Mouse (Mus musculus) small intestine, adult 2 months (tissue): ENCODE measurements around the gene Hoxc5. TPM values are rescaled to one million over a fixed set of nuclear protein-coding genes. Genes with fewer than 3 reads are reported as not detected.
A peak's percentile ranks its signal among the peaks of the same experiment; 100 is the strongest.

ENCODE experiments used
- H3K27ac ChIP-seq: fragments of 200-500 bp; 2 replicates; pipeline ENCODE4 v1.5.1; 2012; ENCODE audit warnings: low read depth, low read length, control low read depth, inconsistent platforms; ENCODE audit not compliant: insufficient read depth
- H3K27me3 ChIP-seq: fragments of 200-500 bp; 2 replicates; pipeline ENCODE4 v1.6.1; 2012; ENCODE audit warnings: mild to moderate bottlenecking, moderate library complexity, low read length, inconsistent platforms; ENCODE audit not compliant: control insufficient read depth, insufficient read depth
- H3K36me3 ChIP-seq: fragments of 200-500 bp; 2 replicates; pipeline ENCODE4 v1.6.1; 2012; ENCODE audit warnings: mild to moderate bottlenecking, low read length, control low read depth, inconsistent platforms; ENCODE audit not compliant: control insufficient read depth, insufficient read depth
- H3K4me1 ChIP-seq: fragments of 200-500 bp; 2 replicates; pipeline ENCODE4 v1.6.1; 2012; ENCODE audit warnings: low read length, inconsistent platforms, mixed read lengths; ENCODE audit not compliant: control insufficient read depth, insufficient read depth, insufficient read length
- H3K4me3 ChIP-seq: fragments of 200-500 bp; 2 replicates; pipeline ENCODE4 v1.5.1; 2012; ENCODE audit warnings: low read depth, mild to moderate bottlenecking, control low read depth, inconsistent platforms, low read length, moderate library complexity
- CTCF ChIP-seq: fragments of 200-500 bp; IDR thresholded peaks from 2 replicates; pipeline ENCODE4 v1.5.1; 2012; ENCODE audit warnings: low read depth, mild to moderate bottlenecking, control low read depth, inconsistent platforms, low read length, moderate library complexity, mixed read lengths; ENCODE audit not compliant: insufficient replicate concordance, insufficient read length; ENCODE audit errors: extremely low read depth
- POLR2A ChIP-seq: fragments of 200-500 bp; IDR thresholded peaks from 2 replicates; pipeline ENCODE4 v1.6.1; 2012; ENCODE audit warnings: low read depth, mild to moderate bottlenecking, control low read depth, inconsistent platforms, low read length, moderate library complexity
- WGBS: fragments of 180-500 bp; shearing (Covaris S2); methylation state at CpG from one replicate; pipeline ENCODE4 v1.1.7; 2018; 5-methylcytosine and 5-hydroxymethylcytosine counted together
- polyA plus RNA-seq: library from polyadenylated mRNA; depleted of rRNA; stranded (reverse); fragments of >200 nt; gene quantifications from 2 replicates; pipeline ENCODE4 v1.2.3, GENCODE M21; 2012

Hoxc5 gene
- polyA plus RNA-seq, 1 experiment: 1.7 TPM

DNA sequence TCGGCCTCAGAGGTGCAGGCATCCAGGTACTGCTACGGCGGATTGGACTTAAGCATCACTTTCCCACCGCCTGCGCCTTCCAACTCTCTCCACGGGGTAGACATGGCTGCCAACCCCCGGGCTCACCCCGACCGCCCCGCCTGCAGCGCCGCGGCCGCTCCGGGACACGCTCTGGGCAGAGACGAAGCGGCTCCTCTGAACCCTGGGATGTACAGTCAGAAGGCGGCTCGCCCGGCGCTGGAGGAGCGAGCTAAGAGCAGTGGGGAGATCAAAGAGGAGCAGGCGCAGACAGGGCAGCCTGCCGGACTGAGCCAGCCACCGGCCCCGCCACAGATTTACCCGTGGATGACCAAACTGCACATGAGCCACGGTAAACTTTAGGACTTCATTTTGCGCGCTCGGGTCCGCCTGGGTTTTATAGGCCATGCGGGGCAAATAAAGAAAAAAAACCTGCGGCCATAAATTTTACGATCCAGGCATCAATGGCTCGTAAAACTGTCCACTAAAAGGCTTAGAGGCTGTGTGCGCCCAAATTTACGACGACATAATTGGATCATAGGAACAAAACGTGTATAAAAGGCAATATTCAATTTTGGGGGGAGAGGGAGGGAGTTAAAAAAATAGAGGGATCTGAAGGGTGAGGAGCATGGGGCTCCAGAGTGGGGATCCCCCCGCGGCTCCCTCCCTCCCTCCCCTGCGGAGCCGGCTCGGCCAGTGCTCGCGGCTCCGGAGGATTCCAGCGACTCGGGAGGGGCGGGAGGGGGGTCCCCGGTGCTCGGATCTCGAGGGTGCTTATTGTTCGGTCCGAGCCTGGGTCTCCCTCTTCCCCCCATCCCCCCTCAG is 47.1 kb downstream of the Hoxc5 start:
- Histone ChIP-seq H3K27ac (peak overlapping the region; percentile 80), H3K4me1 (peaks cover 2% of the 10 kb centered on the region), H3K36me3 (no peaks in the 10 kb centered on the region), H3K27me3 (peaks cover 71% of the 10 kb centered on the region), H3K4me3 (peak overlapping the region; percentile 59)
- 3% methylated on average over 57 of the region's 57 CpGs for WGBS
- no peak for TF ChIP-seq CTCF
- TF ChIP-seq POLR2A: no peak

DNA sequence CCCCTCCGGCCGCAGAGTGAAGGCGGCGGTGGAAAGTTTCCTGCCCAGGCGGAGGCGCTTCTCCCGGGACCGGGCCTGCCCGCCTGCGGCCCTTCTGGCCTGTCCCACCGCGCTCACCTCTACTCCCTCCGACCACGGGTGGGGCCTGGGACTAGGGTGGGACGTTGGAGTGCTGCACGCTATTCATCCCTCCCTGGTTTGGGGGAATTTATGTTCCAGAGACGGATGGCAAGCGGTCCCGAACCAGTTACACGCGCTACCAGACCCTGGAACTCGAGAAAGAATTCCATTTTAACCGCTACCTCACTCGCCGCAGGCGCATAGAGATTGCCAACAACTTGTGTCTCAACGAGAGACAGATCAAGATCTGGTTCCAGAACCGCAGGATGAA is 47.8 kb downstream of the Hoxc5 start:
- peaks cover 65% of the 10 kb centered on the region for H3K27me3 ChIP-seq
- H3K4me3 ChIP-seq: peak overlapping the region; percentile 59

DNA sequence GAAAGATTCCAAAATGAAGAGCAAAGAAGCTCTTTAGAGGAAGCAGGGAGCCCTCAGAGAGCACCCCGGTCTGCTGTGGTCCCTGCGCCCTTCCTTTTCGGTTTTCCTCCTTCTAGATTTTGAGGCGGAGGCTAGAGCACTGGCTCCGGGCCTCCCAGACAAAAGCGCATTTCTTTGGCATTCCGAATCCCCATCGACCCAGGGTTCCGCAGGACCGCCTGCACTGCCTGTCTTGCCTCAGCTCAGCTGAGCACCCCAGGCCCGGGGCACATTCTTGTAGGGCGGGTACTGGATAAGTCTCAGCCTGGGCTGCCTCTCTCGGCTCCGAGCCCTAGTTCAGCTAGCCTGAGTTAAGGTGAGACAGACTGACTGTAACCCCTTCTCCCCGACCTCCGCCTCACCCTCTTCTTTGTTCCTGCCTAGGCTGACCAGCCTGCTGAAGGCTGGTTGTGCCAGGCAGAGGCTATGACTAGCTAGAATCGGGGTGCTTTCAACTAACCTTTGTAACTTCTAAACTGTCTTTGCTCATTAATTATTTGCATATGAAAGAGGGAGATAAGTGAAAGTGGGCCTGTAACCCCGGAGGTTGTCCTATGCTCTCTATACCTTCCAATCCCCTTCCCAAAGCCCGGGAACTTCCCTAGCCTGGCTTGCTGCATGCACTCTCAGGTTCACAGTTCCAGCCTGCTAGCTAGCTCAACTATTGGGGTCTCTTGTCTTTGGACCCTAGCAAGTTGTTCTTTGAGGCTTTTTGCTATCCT is 48.3 kb downstream of the Hoxc5 start:
- peak overlapping the region; percentile 59 for H3K4me3 ChIP-seq

More for the DNA sequence above, 47.8 kb downstream of the Hoxc5 start:
- H3K27ac ChIP-seq: peak overlapping the region; percentile 16; the same call in 1 of the 2 replicates
- TF ChIP-seq CTCF (no peak), POLR2A (no peak)
- no peaks in the 10 kb centered on the region; the same call in 1 of the 2 replicates for H3K4me1 ChIP-seq
- H3K36me3 ChIP-seq: no peaks in the 10 kb centered on the region
- WGBS: 4% methylated on average over 28 of the region's 28 CpGs

DNA sequence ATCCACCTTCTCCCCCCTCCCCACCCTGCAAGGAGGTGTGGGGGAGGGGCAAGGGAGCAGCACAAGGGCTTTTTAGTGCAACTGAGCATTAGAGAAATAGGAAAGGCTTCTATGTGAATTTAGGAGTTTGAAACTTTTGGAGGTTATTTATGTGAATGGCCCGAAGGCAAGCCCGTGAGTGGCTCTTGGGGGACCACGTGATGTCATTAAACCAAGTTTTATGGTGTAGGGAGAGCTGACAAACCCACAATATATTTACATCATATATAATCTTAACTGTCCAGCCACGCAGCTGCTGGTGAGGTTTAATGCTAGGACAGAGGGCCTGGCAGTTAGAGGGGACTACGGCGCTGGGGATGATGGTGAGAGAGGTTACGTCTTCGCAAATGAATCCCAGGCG is 51.4 kb downstream of the Hoxc5 start, which contains the start of gene Hoxc4:
TSS of gene Hoxc4 (plus strand) at position 299 of the 400 bp plus-strand sequence.
- TF ChIP-seq POLR2A: no peak
- no peak for TF ChIP-seq CTCF
- Histone ChIP-seq H3K4me1 (no peaks in the 10 kb centered on the region; the same call in 1 of the 2 replicates), H3K36me3 (no peaks in the 10 kb centered on the region), H3K4me3 (no peak within 1 kb of the TSS), H3K27me3 (peaks cover 41% of the 10 kb centered on the region), H3K27ac (no peak within 1 kb of the TSS)
- WGBS: 40% methylated on average over 9 of the region's 9 CpGs

More for the DNA sequence above, 48.3 kb downstream of the Hoxc5 start:
- TF ChIP-seq CTCF (no peak), POLR2A (no peak)
- peaks cover 59% of the 10 kb centered on the region for H3K27me3 ChIP-seq
- WGBS: 12% methylated on average over 19 of the region's 19 CpGs
- H3K27ac ChIP-seq: peak overlapping the region; percentile 16; the same call in 1 of the 2 replicates
- no peaks in the 10 kb centered on the region for H3K36me3 ChIP-seq
- no peaks in the 10 kb centered on the region; the same call in 1 of the 2 replicates for H3K4me1 ChIP-seq

DNA sequence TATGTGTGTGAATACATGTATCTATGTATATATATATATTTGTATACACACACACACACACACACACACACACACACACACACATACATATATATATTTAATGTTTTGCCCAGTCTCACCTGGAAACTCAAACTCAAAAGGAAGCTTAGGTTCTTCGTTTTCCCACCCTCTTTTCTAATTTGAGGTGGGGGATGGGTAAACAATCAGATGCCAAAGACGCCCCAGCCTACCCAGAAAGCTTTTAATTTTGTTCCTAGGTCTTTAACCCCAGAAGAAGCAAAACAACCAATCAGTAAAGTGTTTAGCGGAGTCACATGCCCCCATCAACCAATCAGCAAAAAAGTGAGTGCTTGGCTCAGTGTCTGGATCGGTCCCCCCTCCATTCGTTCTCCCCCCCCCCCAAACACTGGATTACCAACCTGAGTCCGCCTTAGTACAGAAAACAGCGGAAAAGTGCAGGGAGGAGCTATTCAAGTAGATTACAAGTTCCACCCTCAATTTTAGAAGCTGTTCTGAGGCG is 53.7 kb downstream of the Hoxc5 start:
- peaks cover 23% of the 10 kb centered on the region for H3K27me3 ChIP-seq
- H3K27ac ChIP-seq: no peak overlapping the region
- H3K36me3 ChIP-seq: no peaks in the 10 kb centered on the region
- H3K4me1 ChIP-seq: no peaks in the 10 kb centered on the region
- 12% methylated on average over 8 of the region's 8 CpGs for WGBS
- no peak overlapping the region for H3K4me3 ChIP-seq
- TF ChIP-seq POLR2A (no peak), CTCF (no peak)

DNA sequence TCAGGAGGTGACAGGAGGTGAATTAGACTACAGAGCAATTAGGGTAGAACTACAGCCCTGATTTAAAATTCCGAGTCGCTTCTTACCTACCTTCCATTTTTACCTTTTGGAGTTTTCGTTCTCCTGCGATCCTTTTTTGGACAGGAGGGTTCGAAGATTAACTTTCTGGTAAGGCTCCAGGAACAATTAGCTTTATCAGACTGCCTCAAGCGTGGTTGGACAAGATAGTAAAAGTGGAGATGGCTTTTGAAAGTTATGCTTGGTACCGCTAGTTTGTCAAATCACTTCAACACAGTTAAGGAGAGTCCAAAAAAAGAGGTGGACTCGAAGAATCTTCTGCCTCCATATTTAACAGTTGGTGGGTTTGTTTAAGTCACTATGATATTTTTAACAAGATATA is 54.3 kb downstream of the Hoxc5 start:
- no peaks in the 10 kb centered on the region for H3K36me3 ChIP-seq
- 17% methylated on average over 8 of the region's 8 CpGs for WGBS
- TF ChIP-seq CTCF (no peak), POLR2A (no peak)

DNA sequence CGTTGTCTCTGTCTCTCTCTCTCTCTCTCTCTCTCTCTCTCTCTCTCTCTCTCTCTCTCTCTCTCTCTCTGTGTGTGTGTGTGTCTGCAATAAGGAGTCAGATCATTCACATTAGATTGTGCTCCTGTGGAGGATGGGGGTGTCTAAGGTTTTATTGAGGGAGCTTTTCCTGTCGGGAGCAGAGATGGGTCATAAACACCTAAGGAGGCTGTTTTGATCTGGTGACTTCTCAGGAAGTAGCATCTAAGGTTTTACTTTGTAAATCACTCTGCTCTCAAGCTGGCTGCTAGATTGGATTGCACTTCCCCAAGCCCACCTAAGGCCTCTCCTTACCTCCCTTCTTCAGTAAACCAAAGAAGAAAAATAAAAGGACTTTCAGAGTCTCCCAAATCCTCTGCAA is 56.9 kb downstream of the Hoxc5 start:
- WGBS: 13% methylated on average over 2 of the region's 2 CpGs

More for the DNA sequence above, 54.3 kb downstream of the Hoxc5 start:
- H3K4me3 ChIP-seq: no peak overlapping the region
- no peak overlapping the region for H3K27ac ChIP-seq
- H3K4me1 ChIP-seq: no peaks in the 10 kb centered on the region
- peaks cover 23% of the 10 kb centered on the region for H3K27me3 ChIP-seq

More for the DNA sequence above, 56.9 kb downstream of the Hoxc5 start:
- H3K4me1 ChIP-seq: no peaks in the 10 kb centered on the region
- no peaks in the 10 kb centered on the region for H3K36me3 ChIP-seq
- H3K4me3 ChIP-seq: no peak overlapping the region
- H3K27ac ChIP-seq: no peak overlapping the region
- H3K27me3 ChIP-seq: peaks cover 29% of the 10 kb centered on the region
- TF ChIP-seq CTCF (no peak), POLR2A (no peak)
